Mouse (Mus musculus) gastrocnemius, postnatal 10 days (tissue): ENCODE data around the gene Tsen34. TPM values are rescaled to one million over a fixed set of nuclear protein-coding genes. Genes with fewer than 3 reads are reported as not detected.
A peak's percentile ranks its signal among the peaks of the same experiment; 100 is the strongest.

Experiments
- DNase-seq: peaks from one replicate; pipeline ENCODE4 v3.0.0; 2021; ENCODE audit warnings: mixed read lengths
- long read RNA-seq, 2 experiments: library from polyadenylated mRNA; stranded (forward); transcript quantifications; one replicate each; pipeline ENCODE4 v2.0.0; 2021
- total RNA-seq, 2 experiments: library from RNA; stranded (reverse); gene quantifications; 2 replicates each; pipeline ENCODE4 v1.2.3; 2021

Tsen34 gene
- 10 to 100 TPM; 55.7 to 57.4 TPM for total RNA-seq
- long read RNA-seq, experiment 1, transcript Tsen34-204 (5 exons, 1,779 nt) = major isoform, 42 of 98 reads
- long read RNA-seq, experiment 1, transcript Tsen34-202 (4 exons, 1,319 nt) = minor isoform, 27 of 98 reads
- long read RNA-seq, experiment 1, partial matches to known transcripts = 5 of 98 reads
- long read RNA-seq, experiment 1, other reads (novel, unspliced or antisense) = 24 of 98 reads
- long read RNA-seq, experiment 2, transcript Tsen34-204 (5 exons, 1,779 nt) = major isoform, 52 of 110 reads
- long read RNA-seq, experiment 2, transcript Tsen34-202 (4 exons, 1,319 nt) = minor isoform, 31 of 110 reads
- long read RNA-seq, experiment 2, partial matches to known transcripts = 3 of 110 reads
- long read RNA-seq, experiment 2, other reads (novel, unspliced or antisense) = 23 of 110 reads

- no peak for DNase-seq
Measured at GRCm38 (mm10) chr7:3692382-3692986, at the start of gene Tsen34. Tsen34 (plus strand) TSS chr7:3692863.

- no peak for DNase-seq
Measured at GRCm38 (mm10) chr7:3643412-3643811, 49.3 kb upstream of the Tsen34 start.

GRCm38 (mm10) chr7:3643843-3644242 is 48.8 kb upstream of the Tsen34 start:
- DNase-seq = no peak

- peak; percentile 74 for DNase-seq
Measured at GRCm38 (mm10) chr7:3644348-3644671, 48.4 kb upstream of the Tsen34 start.

GRCm38 (mm10) chr7:3644672-3645487 is 47.8 kb upstream of the Tsen34 start, which contains the start of gene Cnot3:
Cnot3 (plus strand) TSS chr7:3645268.
- DNase-seq = peak; percentile 94

GRCm38 (mm10) chr7:3645488-3646025 is 47.1 kb upstream of the Tsen34 start:
- DNase-seq = no peak

GRCm38 (mm10) chr7:3646188-3646587 is 46.5 kb upstream of the Tsen34 start:
- no peak for DNase-seq

GRCm38 (mm10) chr7:3646641-3647040 is 46.0 kb upstream of the Tsen34 start:
- DNase-seq = no peak

GRCm38 (mm10) chr7:3656966-3657365 is 35.7 kb upstream of the Tsen34 start:
- DNase-seq = no peak

- DNase-seq = no peak
Measured at GRCm38 (mm10) chr7:3658578-3658977, 34.1 kb upstream of the Tsen34 start.

GRCm38 (mm10) chr7:3664524-3665214 is 28.0 kb upstream of the Tsen34 start:
- DNase-seq = no peak

GRCm38 (mm10) chr7:3665215-3666114 is 27.2 kb upstream of the Tsen34 start, which contains the start of gene Leng1:
Leng1 (minus strand) TSS chr7:3665840.
- DNase-seq = peak; percentile 92

GRCm38 (mm10) chr7:3666921-3667391 is 25.7 kb upstream of the Tsen34 start:
- no peak for DNase-seq

- peak; percentile 87 for DNase-seq
Measured at GRCm38 (mm10) chr7:3674507-3675227, 18.0 kb upstream of the Tsen34 start.

GRCm38 (mm10) chr7:3675228-3675548 is 17.5 kb upstream of the Tsen34 start:
- DNase-seq = no peak

GRCm38 (mm10) chr7:3676371-3676770 is 16.3 kb upstream of the Tsen34 start:
- no peak for DNase-seq

GRCm38 (mm10) chr7:3677342-3677741 is 15.3 kb upstream of the Tsen34 start, which contains the start of gene Tmc4:
Tmc4 (minus strand) TSS chr7:3677553.
- no peak for DNase-seq

- no peak for DNase-seq
Measured at GRCm38 (mm10) chr7:3683908-3684550, 8.6 kb upstream of the Tsen34 start.

GRCm38 (mm10) chr7:3684698-3685097 is 8.0 kb upstream of the Tsen34 start:
- no peak for DNase-seq
